Mouse (Mus musculus): ENCODE data around the gene Lars2. TPM values are rescaled to one million over a fixed set of nuclear protein-coding genes. Genes with fewer than 3 reads are reported as not detected.

The Lars2 gene
- polyA plus RNA-seq, 1 experiment from 2014 or later = 828 TPM

DNA sequence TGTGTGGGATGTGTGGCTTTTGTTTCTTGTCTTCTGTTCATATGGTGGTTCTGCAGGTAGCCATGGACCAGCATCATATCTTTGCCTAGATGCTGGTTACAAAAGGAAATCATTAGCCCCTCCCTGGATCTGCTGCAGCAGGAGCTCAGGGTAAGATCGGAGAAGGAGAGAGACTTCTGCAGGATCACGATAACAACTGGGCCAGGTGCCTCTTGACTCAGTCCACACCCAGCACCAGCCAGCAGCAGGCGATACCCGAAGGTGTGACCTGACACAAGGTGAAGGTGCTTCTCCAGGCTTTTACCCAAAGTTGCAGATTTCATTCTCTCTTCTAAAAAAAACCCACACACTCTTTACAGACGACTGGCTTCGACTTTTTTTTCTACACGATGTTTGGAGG, 114.4 kb downstream of the Lars2 start:
- Histone ChIP-seq H3K9ac (0 out of 2 replicates have a peak overlapping the region, but pooled peaks have one; percentile 3), H3K27ac (replicated peaks) (no peak overlapping the region), H3K4me3 (peak overlapping the region; percentile 5; the same call in 1 of the 2 replicates), H3K9me3 (no peaks in the 10 kb centered on the region), H3K4me2 (peak overlapping the region; percentile 70), H3K27me3 (no peaks in the 10 kb centered on the region), H3K36me3 (no peaks in the 10 kb centered on the region; the same call in 1 of the 2 replicates), H3K4me1 (replicated peaks) (peaks cover 65% of the 10 kb centered on the region)
- ATAC-seq (ENCODE audit: low read depth) = no peak
- 83% methylated on average over 7 of the region's 7 CpGs for WGBS

DNA sequence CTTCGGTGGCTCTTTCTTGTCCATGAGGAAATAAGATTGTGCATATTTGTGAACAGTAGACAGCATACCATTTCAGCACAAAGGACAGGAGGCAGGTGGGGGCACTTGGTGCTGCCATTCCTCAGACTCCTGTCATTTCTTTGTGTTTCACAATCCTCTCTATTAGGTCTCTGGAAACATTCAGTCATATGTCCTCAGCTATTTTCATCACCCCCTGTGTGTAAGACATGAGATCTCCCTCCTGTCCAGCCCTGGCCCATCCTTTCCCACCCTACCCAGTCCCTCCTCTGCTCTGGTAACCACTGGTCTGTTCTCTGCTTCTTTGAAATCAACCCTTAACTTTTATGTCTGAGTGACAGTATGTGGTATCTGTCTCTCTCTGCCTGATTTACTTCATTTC, 116.9 kb downstream of the Lars2 start:
- Histone ChIP-seq H3K27ac (replicated peaks) (no peak overlapping the region), H3K9me3 (no peaks in the 10 kb centered on the region), H3K4me2 (no peak overlapping the region), H3K9ac (no peak overlapping the region), H3K27me3 (no peaks in the 10 kb centered on the region), H3K4me3 (no peak overlapping the region), H3K4me1 (replicated peaks) (peaks cover 65% of the 10 kb centered on the region), H3K36me3 (no peaks in the 10 kb centered on the region; the same call in 1 of the 2 replicates)
- ATAC-seq (ENCODE audit: low read depth) = no peak
- WGBS = 88% methylated on average over 1 of the region's 1 CpGs

DNA sequence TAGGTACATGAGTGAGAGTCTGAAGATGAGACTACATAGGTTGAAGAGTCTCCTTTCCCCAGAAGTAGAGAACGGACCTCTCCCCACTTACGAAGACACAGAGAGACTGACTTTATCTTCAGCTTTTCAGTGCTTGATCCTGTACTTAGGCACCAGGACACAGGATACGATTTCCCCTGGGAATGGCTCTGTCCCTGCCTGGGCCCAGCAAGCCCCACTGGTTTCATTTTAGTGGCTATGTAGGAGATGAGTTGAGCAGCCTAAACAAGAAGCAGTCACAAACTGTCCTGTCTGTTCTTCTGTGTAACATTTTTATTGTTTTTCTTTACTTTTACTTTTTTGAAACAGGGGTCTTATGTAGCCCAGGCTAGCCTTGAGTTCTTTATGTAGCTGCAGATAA, 118.1 kb downstream of the Lars2 start:
- WGBS = 100% methylated on average over 3 of the region's 3 CpGs
- no peak overlapping the region for H3K4me2 ChIP-seq
- ATAC-seq (ENCODE audit: low read depth) = no peak
- H3K9me3 ChIP-seq = no peaks in the 10 kb centered on the region
- no peak overlapping the region for H3K4me3 ChIP-seq
- H3K27ac ChIP-seq (replicated peaks) = no peak overlapping the region
- no peaks in the 10 kb centered on the region for H3K27me3 ChIP-seq
- H3K9ac ChIP-seq = no peak overlapping the region
- no peaks in the 10 kb centered on the region; the same call in 1 of the 2 replicates for H3K36me3 ChIP-seq
- H3K4me1 ChIP-seq (replicated peaks) = peaks cover 56% of the 10 kb centered on the region

DNA sequence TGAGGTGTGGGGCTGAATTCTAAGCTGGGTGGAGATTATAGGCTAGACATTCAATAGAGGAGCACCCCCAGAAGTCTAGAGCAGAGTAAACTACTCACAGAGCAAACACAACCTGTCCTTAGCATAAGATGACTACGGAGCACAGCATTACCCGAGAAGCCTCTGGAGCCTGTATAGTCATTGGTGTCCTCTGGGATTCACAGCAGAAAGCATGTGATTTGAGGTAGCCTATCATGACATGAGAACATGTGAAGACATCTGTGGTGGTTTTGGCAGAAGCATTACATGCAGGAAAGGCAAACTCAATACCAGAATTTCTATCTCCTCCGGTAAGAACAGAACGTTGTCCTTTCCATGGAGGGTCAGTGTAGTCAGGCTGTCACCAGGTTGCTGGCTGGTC, 118.8 kb downstream of the Lars2 start:
- no peak overlapping the region for H3K4me2 ChIP-seq
- ATAC-seq (ENCODE audit: low read depth) = no peak
- H3K27ac ChIP-seq (replicated peaks) = no peak overlapping the region
- WGBS = 91% methylated on average over 4 of the region's 4 CpGs
- peaks cover 56% of the 10 kb centered on the region for H3K4me1 ChIP-seq (replicated peaks)
- H3K9me3 ChIP-seq = no peaks in the 10 kb centered on the region
- H3K4me3 ChIP-seq = no peak overlapping the region
- no peak overlapping the region for H3K9ac ChIP-seq
- no peaks in the 10 kb centered on the region; the same call in 1 of the 2 replicates for H3K36me3 ChIP-seq
- H3K27me3 ChIP-seq = no peaks in the 10 kb centered on the region

DNA sequence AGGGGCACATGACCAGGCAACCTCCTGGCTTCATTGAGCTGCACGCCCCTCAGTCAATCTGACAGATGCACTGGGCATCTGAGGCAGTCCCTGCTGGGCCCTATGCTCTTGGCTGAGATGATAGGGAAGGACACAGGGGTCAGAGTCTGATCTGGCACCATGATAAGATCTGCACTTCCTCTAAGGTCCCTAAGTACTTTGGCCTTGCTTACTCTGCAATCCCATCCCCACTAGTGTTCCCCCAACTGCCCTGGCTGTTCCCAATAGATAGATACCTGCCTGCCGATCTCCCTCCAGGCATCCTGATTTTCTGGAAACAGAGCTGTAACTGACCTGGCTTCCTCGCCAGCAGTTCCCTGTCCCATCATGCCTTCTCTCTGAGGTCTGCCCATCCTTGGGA, 119.9 kb downstream of the Lars2 start:
- H3K4me1 ChIP-seq (replicated peaks) = peaks cover 53% of the 10 kb centered on the region
- H3K9ac ChIP-seq = no peak overlapping the region
- no peaks in the 10 kb centered on the region for H3K9me3 ChIP-seq
- H3K4me2 ChIP-seq = no peak overlapping the region
- ATAC-seq (ENCODE audit: low read depth) = no peak
- no peaks in the 10 kb centered on the region; the same call in 1 of the 2 replicates for H3K36me3 ChIP-seq
- no peaks in the 10 kb centered on the region for H3K27me3 ChIP-seq
- H3K4me3 ChIP-seq = no peak overlapping the region
- no peak overlapping the region for H3K27ac ChIP-seq (replicated peaks)
- WGBS = 75% methylated on average over 3 of the region's 3 CpGs

DNA sequence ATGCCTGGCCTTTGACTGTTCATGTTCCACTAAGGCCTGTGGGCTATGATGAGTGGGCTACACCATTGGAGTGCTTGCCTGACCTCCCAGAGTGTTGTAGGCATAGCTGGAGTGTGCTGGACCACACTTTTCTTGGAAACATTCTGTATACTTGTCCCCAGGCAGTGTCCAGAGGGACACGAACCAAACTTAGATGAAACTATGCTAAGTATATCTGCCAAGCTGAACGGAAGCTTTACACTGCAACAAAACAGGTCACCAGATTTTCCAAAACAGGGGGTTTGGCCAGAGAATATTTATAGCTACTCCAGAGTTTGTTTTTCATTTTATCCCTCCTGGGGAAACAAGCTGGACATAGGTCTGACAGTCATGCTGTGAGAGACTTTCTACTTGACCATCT, 122.3 kb downstream of the Lars2 start:
- Histone ChIP-seq H3K9ac (no peak overlapping the region), H3K4me1 (replicated peaks) (peaks cover 41% of the 10 kb centered on the region), H3K9me3 (no peaks in the 10 kb centered on the region), H3K27ac (replicated peaks) (no peak overlapping the region), H3K27me3 (no peaks in the 10 kb centered on the region), H3K36me3 (no peaks in the 10 kb centered on the region; the same call in 1 of the 2 replicates), H3K4me2 (no peak overlapping the region), H3K4me3 (no peak overlapping the region)
- ATAC-seq (ENCODE audit: low read depth) = no peak
- 76% methylated on average over 2 of the region's 2 CpGs for WGBS

DNA sequence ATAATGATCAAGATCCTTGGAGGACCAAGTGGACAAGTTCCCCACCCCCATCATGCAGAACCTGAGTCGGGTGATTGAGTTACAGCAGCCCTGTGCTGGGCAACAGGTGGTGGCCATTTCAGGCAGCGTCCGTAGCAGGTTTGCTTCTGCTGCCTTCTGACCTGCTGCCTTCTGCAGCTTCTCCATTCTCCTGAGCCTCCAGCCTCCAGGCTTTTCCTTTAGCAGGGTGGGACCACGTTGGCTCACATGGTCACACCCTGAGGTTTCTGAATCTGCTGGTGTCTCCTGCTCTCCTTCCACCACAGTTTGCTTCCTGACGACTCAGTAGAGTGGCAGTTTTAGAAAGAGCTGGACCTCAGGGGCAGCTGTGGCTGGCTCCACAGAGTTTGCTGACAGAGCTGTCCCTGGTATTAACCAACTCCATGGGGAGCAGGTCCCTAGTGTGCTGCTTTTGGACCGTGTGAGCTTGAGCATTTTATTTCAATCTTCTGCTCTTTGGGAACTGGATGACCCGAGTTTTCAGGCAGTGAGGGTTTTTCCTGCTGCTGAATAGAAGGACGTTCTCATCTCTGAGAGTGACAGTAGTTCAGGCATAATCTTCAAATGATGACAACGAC, 123.1 kb downstream of the Lars2 start:
- ATAC-seq (ENCODE audit: low read depth) = no peak
- H3K9me3 ChIP-seq = no peaks in the 10 kb centered on the region
- 74% methylated on average over 9 of the region's 9 CpGs for WGBS
- H3K4me3 ChIP-seq = no peak overlapping the region
- H3K4me1 ChIP-seq (replicated peaks) = peaks cover 40% of the 10 kb centered on the region
- H3K27ac ChIP-seq (replicated peaks) = no peak overlapping the region
- no peaks in the 10 kb centered on the region; the same call in 1 of the 2 replicates for H3K36me3 ChIP-seq
- H3K4me2 ChIP-seq = no peak overlapping the region
- no peak overlapping the region for H3K9ac ChIP-seq
- no peaks in the 10 kb centered on the region for H3K27me3 ChIP-seq

DNA sequence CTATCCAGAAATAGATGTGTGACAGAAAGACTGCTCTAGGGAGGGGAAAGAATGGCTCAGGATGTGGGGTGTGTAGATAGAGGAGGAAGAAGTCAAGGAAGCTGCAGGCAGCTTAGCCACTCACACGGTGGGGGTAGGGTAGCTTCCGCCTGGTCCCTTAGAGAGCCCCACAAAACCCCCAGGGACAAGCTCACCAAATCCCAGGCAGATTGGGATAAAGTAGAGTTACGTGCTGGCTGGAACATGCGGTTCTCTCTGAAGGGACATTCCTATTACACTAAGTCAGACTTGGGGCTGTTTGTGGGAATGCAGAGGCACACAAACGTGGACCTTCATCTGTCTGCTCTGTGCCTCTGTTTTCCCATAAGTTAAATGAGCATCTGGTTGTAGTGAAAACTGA, 124.2 kb downstream of the Lars2 start:
- H3K36me3 ChIP-seq = no peaks in the 10 kb centered on the region; the same call in 1 of the 2 replicates
- H3K27ac ChIP-seq (replicated peaks) = no peak overlapping the region
- no peaks in the 10 kb centered on the region for H3K9me3 ChIP-seq
- H3K4me1 ChIP-seq (replicated peaks) = peaks cover 38% of the 10 kb centered on the region
- ATAC-seq (ENCODE audit: low read depth) = no peak
- no peak overlapping the region for H3K9ac ChIP-seq
- no peaks in the 10 kb centered on the region for H3K27me3 ChIP-seq
- H3K4me3 ChIP-seq = no peak overlapping the region
- WGBS = 76% methylated on average over 5 of the region's 5 CpGs
- no peak overlapping the region for H3K4me2 ChIP-seq

DNA sequence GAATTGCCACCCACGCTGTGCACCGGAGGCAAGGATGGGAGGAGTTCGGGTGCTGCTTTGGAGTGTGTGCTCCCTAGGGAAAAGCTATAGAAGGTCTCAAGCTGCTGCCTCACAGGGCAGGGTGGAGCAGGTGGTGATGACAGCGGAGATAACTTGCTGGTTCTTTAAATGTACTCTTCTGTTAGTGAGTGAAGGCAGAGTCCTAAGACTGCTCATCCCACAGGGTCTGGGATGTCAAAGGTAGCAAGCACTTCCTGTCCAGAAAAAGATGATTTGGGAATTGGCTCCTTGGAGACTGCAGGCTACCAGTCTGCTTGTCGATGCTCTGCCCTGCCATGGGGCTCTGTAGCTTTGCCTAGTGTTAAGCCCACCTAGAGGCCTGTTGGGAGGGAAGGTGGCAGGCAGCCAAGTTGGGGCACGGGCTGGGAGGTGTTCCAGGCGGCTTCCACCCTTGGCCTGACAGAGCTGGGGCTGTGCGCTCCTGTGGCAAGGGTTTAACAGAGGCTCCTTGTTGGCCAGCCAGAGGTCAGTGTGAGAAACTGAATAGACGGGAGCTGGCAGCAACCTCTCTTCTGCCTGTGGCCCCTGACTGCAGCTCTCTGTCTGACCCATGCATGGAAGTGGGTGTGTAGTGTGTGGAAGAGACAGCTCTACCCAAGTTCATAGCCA, 125.3 kb downstream of the Lars2 start:
- peak; percentile 77 for ATAC-seq (ENCODE audit: low read depth)
- H3K4me3 ChIP-seq = no peak overlapping the region
- WGBS = 63% methylated on average over 9 of the region's 9 CpGs
- no peak overlapping the region for H3K4me2 ChIP-seq
- H3K4me1 ChIP-seq (replicated peaks) = peaks cover 42% of the 10 kb centered on the region
- H3K9me3 ChIP-seq = no peaks in the 10 kb centered on the region
- H3K36me3 ChIP-seq = no peaks in the 10 kb centered on the region
- no peak overlapping the region for H3K9ac ChIP-seq
- H3K27ac ChIP-seq (replicated peaks) = no peak overlapping the region; the same call in 1 of the 2 replicates
- H3K27me3 ChIP-seq = no peaks in the 10 kb centered on the region

DNA sequence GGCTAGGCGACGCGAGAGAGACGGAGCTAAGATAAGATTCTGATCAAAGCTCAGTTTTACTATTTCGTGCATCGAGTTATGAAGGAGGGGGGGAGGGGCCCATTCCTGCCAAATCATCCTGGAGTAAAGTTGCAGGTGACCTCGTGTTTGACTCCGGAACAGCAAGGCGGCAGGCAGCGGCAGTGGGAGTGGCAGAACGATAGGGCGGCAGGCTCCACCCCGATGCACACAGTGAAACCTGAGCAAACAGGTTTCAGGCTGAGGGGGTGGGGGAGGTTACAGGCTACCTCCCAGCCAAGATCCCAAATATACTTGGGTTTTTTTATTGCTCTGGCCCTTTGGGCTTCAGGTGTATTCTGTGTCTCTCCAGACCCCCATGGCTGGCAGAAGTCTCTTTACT, 129.9 kb downstream of the Lars2 start:
- H3K36me3 ChIP-seq = 0 out of 2 replicates have a peak, but pooled peaks cover 8% of the 10 kb centered on the region
- no peaks in the 10 kb centered on the region for H3K9me3 ChIP-seq
- ATAC-seq (ENCODE audit: low read depth) = no peak
- H3K27me3 ChIP-seq = no peaks in the 10 kb centered on the region
- H3K4me2 ChIP-seq = no peak overlapping the region
- no peak overlapping the region for H3K27ac ChIP-seq (replicated peaks)
- peaks cover 21% of the 10 kb centered on the region for H3K4me1 ChIP-seq (replicated peaks)
- WGBS = 19% methylated on average over 13 of the region's 13 CpGs
- H3K4me3 ChIP-seq = no peak overlapping the region
- no peak overlapping the region for H3K9ac ChIP-seq

DNA sequence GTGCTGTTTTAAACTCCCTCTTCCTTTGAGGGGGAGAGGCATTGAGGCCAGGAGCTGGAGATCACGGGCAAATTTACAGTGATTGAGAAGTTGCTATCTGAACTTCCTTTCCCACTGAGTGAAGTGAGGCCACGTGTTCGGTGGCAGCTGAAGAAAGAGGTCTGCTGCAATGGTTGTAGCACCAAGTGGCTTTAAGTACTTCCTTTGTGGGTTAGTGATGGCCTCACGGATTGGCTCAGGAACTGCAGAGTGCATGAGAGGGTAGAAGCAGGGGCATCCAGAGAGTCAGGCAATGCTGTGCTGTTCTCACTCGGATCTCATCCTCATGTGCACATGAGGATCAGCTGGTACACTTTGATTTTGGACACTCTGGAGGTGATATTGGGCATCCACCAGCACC, 131.2 kb downstream of the Lars2 start:
- H3K4me3 ChIP-seq = no peak overlapping the region
- no peak overlapping the region for H3K4me2 ChIP-seq
- no peak overlapping the region for H3K9ac ChIP-seq
- H3K4me1 ChIP-seq (replicated peaks) = peaks cover 10% of the 10 kb centered on the region; the same call in 1 of the 2 replicates
- H3K27ac ChIP-seq (replicated peaks) = no peak overlapping the region
- WGBS = 87% methylated on average over 5 of the region's 5 CpGs
- no peak for ATAC-seq (ENCODE audit: low read depth)
- no peaks in the 10 kb centered on the region for H3K9me3 ChIP-seq
- H3K27me3 ChIP-seq = no peaks in the 10 kb centered on the region
- H3K36me3 ChIP-seq = peaks cover 15% of the 10 kb centered on the region; the same call in 1 of the 2 replicates

DNA sequence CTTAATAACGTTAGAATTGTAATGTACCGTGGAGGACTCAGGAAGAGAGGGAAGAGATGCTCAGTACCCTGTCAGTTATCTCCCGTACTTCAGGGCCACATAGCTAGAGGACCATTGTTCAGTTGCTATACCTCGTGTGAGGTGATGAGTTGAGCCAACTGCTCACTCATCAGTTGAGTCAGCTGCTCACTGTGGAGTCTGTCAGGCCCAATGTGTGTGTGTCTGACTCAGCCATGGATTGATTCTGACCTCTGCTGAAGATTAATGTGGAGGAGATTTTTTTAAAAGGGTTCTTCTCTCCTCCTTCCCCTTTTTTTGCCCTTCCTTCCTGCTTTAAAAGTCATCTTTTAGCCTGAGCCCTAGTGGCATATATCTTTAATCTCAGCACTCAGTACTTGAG, 133.8 kb downstream of the Lars2 start:
- no peak for ATAC-seq (ENCODE audit: low read depth)
- no peak overlapping the region for H3K9ac ChIP-seq
- H3K4me3 ChIP-seq = no peak overlapping the region
- no peak overlapping the region for H3K4me2 ChIP-seq
- no peaks in the 10 kb centered on the region for H3K27me3 ChIP-seq
- 92% methylated on average over 4 of the region's 4 CpGs for WGBS
- peaks cover 10% of the 10 kb centered on the region; the same call in 1 of the 2 replicates for H3K4me1 ChIP-seq (replicated peaks)
- no peak overlapping the region for H3K27ac ChIP-seq (replicated peaks)
- peaks cover 19% of the 10 kb centered on the region; the same call in 1 of the 2 replicates for H3K36me3 ChIP-seq
- H3K9me3 ChIP-seq = no peaks in the 10 kb centered on the region
